Mouse (Mus musculus) kidney, embryonic 16.5 days (tissue): ENCODE data around the gene Sel1l3. TPM values are rescaled to one million over a fixed set of nuclear protein-coding genes. Genes with fewer than 3 reads are reported as not detected.

Experiments used
- ATAC-seq: fragments of 200-750 bp; cut with Nextera tagmentation; 2 replicates; pipeline ENCODE4 v1.8.0; 2017; ENCODE audit warnings: moderate TSS enrichment; ENCODE audit not compliant: low FRiP score, low TSS enrichment
- H3K27ac ChIP-seq: fragments of 300-500 bp; sonication (generic); 2 replicates; pipeline ENCODE4 v1.5.1; 2014; ENCODE audit warnings: low read length
- H3K27me3 ChIP-seq: fragments of 300-500 bp; sonication (generic); 2 replicates; pipeline ENCODE4 v1.6.1; 2014; ENCODE audit warnings: low read length, control low read depth, mixed read lengths; ENCODE audit not compliant: insufficient read depth
- H3K36me3 ChIP-seq: fragments of 300-500 bp; sonication (generic); 2 replicates; pipeline ENCODE4 v1.6.1; 2014; ENCODE audit warnings: low read length, control low read depth, mixed read lengths; ENCODE audit not compliant: insufficient read depth
- H3K4me1 ChIP-seq: fragments of 300-500 bp; sonication (generic); 2 replicates; pipeline ENCODE4 v1.6.1; 2014; ENCODE audit warnings: low read length, control low read depth, mixed read lengths; ENCODE audit not compliant: insufficient read depth
- H3K4me2 ChIP-seq: fragments of 300-500 bp; sonication (generic); replicated peaks from 2 replicates; pipeline ENCODE4 v1.6.1; 2014; ENCODE audit warnings: low read depth, low read length
- H3K4me3 ChIP-seq: fragments of 300-500 bp; sonication (generic); 2 replicates; pipeline ENCODE4 v1.5.1; 2014; ENCODE audit warnings: mild to moderate bottlenecking, low read length
- H3K9ac ChIP-seq: fragments of 300-500 bp; sonication (generic); replicated peaks from 2 replicates; pipeline ENCODE4 v1.6.1; 2014; ENCODE audit warnings: low read length
- H3K9me3 ChIP-seq: fragments of 300-500 bp; sonication (generic); 2 replicates; pipeline ENCODE4 v1.6.1; 2016; ENCODE audit warnings: low read length, control low read depth
- WGBS: fragments of 180-500 bp; shearing (Covaris S2); extraction: QIAGEN DNeasy Blood & Tissue Kit; methylation state at CpG from one replicate; pipeline ENCODE4 v1.1.7; 2014; 5-methylcytosine and 5-hydroxymethylcytosine counted together
- polyA plus RNA-seq: library from polyadenylated mRNA; unstranded; fragments of >200 nt; fragmentation: Nextera tagmentation; extraction: Ambion mirVana; gene quantifications from 2 replicates; pipeline ENCODE4 v1.2.1, GENCODE M21; 2015

Sel1l3 gene
- polyA plus RNA-seq, 1 experiment from 2014 or later, result 18.9 TPM

GRCm38 (mm10) chr5:53206575-53206974, 7.2 kb downstream of the Sel1l3 start:
- H3K27me3 ChIP-seq, result no peaks in the 10 kb centered on the region
- H3K4me1 ChIP-seq, result peaks cover 31% of the 10 kb centered on the region
- H3K9ac ChIP-seq, result no peak overlapping the region
- H3K4me2 ChIP-seq, result no peak overlapping the region
- 66% methylated on average over 5 of the region's 5 CpGs for WGBS
- H3K9me3 ChIP-seq, result no peaks in the 10 kb centered on the region
- no peaks in the 10 kb centered on the region for H3K36me3 ChIP-seq
- no peak overlapping the region for H3K4me3 ChIP-seq
- ATAC-seq, result no peak
- no peak overlapping the region for H3K27ac ChIP-seq

GRCm38 (mm10) chr5:53202748-53203147, 11.0 kb downstream of the Sel1l3 start:
- Histone ChIP-seq H3K9me3 (no peaks in the 10 kb centered on the region), H3K4me1 (peaks cover 10% of the 10 kb centered on the region; the same call in 1 of the 2 replicates), H3K27ac (no peak overlapping the region), H3K27me3 (no peaks in the 10 kb centered on the region), H3K36me3 (no peaks in the 10 kb centered on the region), H3K9ac (no peak overlapping the region), H3K4me3 (no peak overlapping the region), H3K4me2 (no peak overlapping the region)
- WGBS, result 72% methylated on average over 8 of the region's 8 CpGs
- no peak for ATAC-seq

GRCm38 (mm10) chr5:53200825-53201224, 12.9 kb downstream of the Sel1l3 start:
- no peaks in the 10 kb centered on the region for H3K27me3 ChIP-seq
- no peak overlapping the region for H3K4me2 ChIP-seq
- H3K27ac ChIP-seq, result no peak overlapping the region
- no peak for ATAC-seq
- no peaks in the 10 kb centered on the region for H3K9me3 ChIP-seq
- no peaks in the 10 kb centered on the region for H3K4me1 ChIP-seq
- WGBS, result 79% methylated on average over 10 of the region's 10 CpGs
- no peak overlapping the region for H3K9ac ChIP-seq
- no peaks in the 10 kb centered on the region for H3K36me3 ChIP-seq
- H3K4me3 ChIP-seq, result no peak overlapping the region

GRCm38 (mm10) chr5:53198408-53198807, 15.3 kb downstream of the Sel1l3 start:
- no peaks in the 10 kb centered on the region for H3K27me3 ChIP-seq
- no peak overlapping the region for H3K4me3 ChIP-seq
- H3K36me3 ChIP-seq, result no peaks in the 10 kb centered on the region
- H3K9ac ChIP-seq, result no peak overlapping the region
- no peak overlapping the region for H3K27ac ChIP-seq
- H3K9me3 ChIP-seq, result no peaks in the 10 kb centered on the region
- H3K4me2 ChIP-seq, result no peak overlapping the region
- H3K4me1 ChIP-seq, result no peaks in the 10 kb centered on the region
- 68% methylated on average over 1 of the region's 1 CpGs for WGBS
- no peak for ATAC-seq

GRCm38 (mm10) chr5:53196387-53197088, 17.2 kb downstream of the Sel1l3 start:
- no peaks in the 10 kb centered on the region for H3K9me3 ChIP-seq
- WGBS, result 56% methylated on average over 10 of the region's 10 CpGs
- ATAC-seq, result peak; percentile 95
- peak overlapping the region; percentile 40; the same call in 1 of the 2 replicates for H3K27ac ChIP-seq
- no peak overlapping the region for H3K4me3 ChIP-seq
- no peaks in the 10 kb centered on the region for H3K27me3 ChIP-seq
- no peaks in the 10 kb centered on the region for H3K36me3 ChIP-seq
- H3K4me1 ChIP-seq, result no peaks in the 10 kb centered on the region
- no peak overlapping the region for H3K9ac ChIP-seq
- H3K4me2 ChIP-seq, result no peak overlapping the region

- Histone ChIP-seq H3K4me3 (no peak overlapping the region), H3K4me1 (no peaks in the 10 kb centered on the region), H3K27me3 (no peaks in the 10 kb centered on the region), H3K9me3 (no peaks in the 10 kb centered on the region), H3K4me2 (no peak overlapping the region), H3K27ac (no peak overlapping the region), H3K9ac (no peak overlapping the region), H3K36me3 (no peaks in the 10 kb centered on the region)
- 89% methylated on average over 3 of the region's 3 CpGs for WGBS
- ATAC-seq, result no peak
Measured at GRCm38 (mm10) chr5:53194841-53195240, 18.9 kb downstream of the Sel1l3 start.

- 86% methylated on average over 2 of the region's 2 CpGs for WGBS
Measured at GRCm38 (mm10) chr5:53194421-53194820, 19.3 kb downstream of the Sel1l3 start.

GRCm38 (mm10) chr5:53193092-53194030, 20.4 kb downstream of the Sel1l3 start:
- H3K4me1 ChIP-seq, result no peaks in the 10 kb centered on the region
- H3K4me3 ChIP-seq, result no peak overlapping the region
- H3K9me3 ChIP-seq, result no peaks in the 10 kb centered on the region
- no peak overlapping the region for H3K27ac ChIP-seq
- ATAC-seq, result no peak
- no peaks in the 10 kb centered on the region for H3K36me3 ChIP-seq
- H3K27me3 ChIP-seq, result no peaks in the 10 kb centered on the region
- no peak overlapping the region for H3K9ac ChIP-seq
- no peak overlapping the region for H3K4me2 ChIP-seq
- 83% methylated on average over 13 of the region's 13 CpGs for WGBS

More at GRCm38 (mm10) chr5:53194421-53194820, 19.3 kb downstream of the Sel1l3 start:
- Histone ChIP-seq H3K4me3 (no peak overlapping the region), H3K27me3 (no peaks in the 10 kb centered on the region), H3K36me3 (no peaks in the 10 kb centered on the region), H3K27ac (no peak overlapping the region), H3K9ac (no peak overlapping the region), H3K9me3 (no peaks in the 10 kb centered on the region), H3K4me2 (no peak overlapping the region), H3K4me1 (no peaks in the 10 kb centered on the region)
- ATAC-seq, result no peak

GRCm38 (mm10) chr5:53188608-53189007, 25.1 kb downstream of the Sel1l3 start:
- Histone ChIP-seq H3K36me3 (0 out of 2 replicates have a peak, but pooled peaks cover 3% of the 10 kb centered on the region), H3K9ac (no peak overlapping the region), H3K9me3 (no peaks in the 10 kb centered on the region), H3K27ac (no peak overlapping the region), H3K4me3 (no peak overlapping the region), H3K27me3 (no peaks in the 10 kb centered on the region), H3K4me2 (no peak overlapping the region), H3K4me1 (no peaks in the 10 kb centered on the region)
- 83% methylated on average over 2 of the region's 2 CpGs for WGBS
- no peak for ATAC-seq
